Mouse (Mus musculus): ENCODE data around the gene Insig1. TPM values are rescaled to one million over a fixed set of nuclear protein-coding genes. Genes with fewer than 3 reads are reported as not detected.

Insig1 gene
- 21.8 and 25.7 TPM in 2 replicates for polyA plus RNA-seq (2015; fragmentation: Nextera tagmentation; extraction: Ambion mirVana)

DNA sequence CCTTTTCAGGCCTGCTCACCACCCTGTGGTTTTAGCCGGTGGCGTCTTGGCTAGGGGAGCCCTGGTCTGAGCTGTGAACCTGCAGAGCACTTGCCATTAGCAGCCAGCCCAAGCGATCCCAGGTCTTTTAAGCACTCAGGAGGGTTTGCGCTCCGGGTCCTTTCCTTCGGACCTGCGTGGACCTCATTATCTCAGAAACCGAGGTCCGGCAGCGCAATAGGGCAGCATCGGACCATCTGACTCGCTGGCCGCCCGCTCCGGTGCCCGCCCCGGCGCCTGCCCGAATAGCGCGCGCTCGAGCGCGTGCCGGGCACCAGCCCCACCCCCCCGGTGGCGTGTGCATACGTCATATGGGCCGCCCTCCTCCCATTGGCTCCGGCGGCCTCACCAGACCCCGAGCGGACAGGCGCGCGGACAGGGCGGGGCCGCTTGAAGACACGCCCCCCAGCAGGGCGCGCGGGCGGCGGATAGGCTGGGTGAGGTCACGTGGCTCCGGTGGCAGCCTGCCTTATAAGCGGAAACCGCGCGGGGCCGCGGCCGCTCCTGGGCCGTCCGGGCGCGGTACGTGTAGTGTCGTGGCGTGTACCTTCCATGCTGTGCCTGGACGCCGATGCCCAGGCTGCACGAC is at the start of gene Insig1:
TSS of gene Insig1 (plus strand) at position 536 of the 628 bp plus-strand sequence.
- H3K9ac ChIP-seq (ENCODE audit: low read length), result peak within 1 kb of the TSS; percentile 79
- H3K4me2 ChIP-seq (ENCODE audit: low read depth, low read length), result peak within 1 kb of the TSS; percentile 91
- H3K4me3 ChIP-seq (ENCODE audit: low read length), result peak within 1 kb of the TSS; percentile 67
- no peaks in the 10 kb centered on the region for H3K9me3 ChIP-seq (replicated peaks; ENCODE audit: control insufficient read depth, low read length)
- H3K4me1 ChIP-seq (ENCODE audit: control insufficient read depth, insufficient read depth, low read length), result peaks cover 29% of the 10 kb centered on the region
- no peaks in the 10 kb centered on the region for H3K27me3 ChIP-seq (ENCODE audit: control insufficient read depth, insufficient read depth, low read length)
- under 1% methylated on average over 64 of the region's 64 CpGs for whole genome bisulfite sequencing
- H3K36me3 ChIP-seq (ENCODE audit: control insufficient read depth, insufficient read depth), result peaks cover 25% of the 10 kb centered on the region
- H3K27ac ChIP-seq (ENCODE audit: low read length), result peak within 1 kb of the TSS; percentile 93
- ATAC-seq (replicated peaks; ENCODE audit: extremely low read depth, insufficient read depth, low FRiP score), result peak; percentile 96

GRCm38 (mm10) chr5:28023452-28023851 is 47.7 kb upstream of the Insig1 start:
- Histone ChIP-seq H3K4me2 (ENCODE audit: low read depth, low read length) (no peak overlapping the region), H3K36me3 (ENCODE audit: control insufficient read depth, insufficient read depth) (no peaks in the 10 kb centered on the region), H3K9ac (ENCODE audit: low read length) (no peak overlapping the region), H3K27me3 (ENCODE audit: control insufficient read depth, insufficient read depth, low read length) (no peaks in the 10 kb centered on the region), H3K4me3 (ENCODE audit: low read length) (no peak overlapping the region), H3K27ac (ENCODE audit: low read length) (no peak overlapping the region), H3K9me3 (replicated peaks; ENCODE audit: control insufficient read depth, low read length) (no peaks in the 10 kb centered on the region), H3K4me1 (ENCODE audit: control insufficient read depth, insufficient read depth, low read length) (no peaks in the 10 kb centered on the region)
- ATAC-seq (replicated peaks; ENCODE audit: extremely low read depth, insufficient read depth, low FRiP score), result no peak
- WGBS, result 35% methylated on average over 2 of the region's 2 CpGs

- no peak overlapping the region for H3K9ac ChIP-seq (ENCODE audit: low read length)
- H3K4me1 ChIP-seq (ENCODE audit: control insufficient read depth, insufficient read depth, low read length), result peaks cover 2% of the 10 kb centered on the region
- 87% methylated on average over 3 of the region's 3 CpGs for WGBS
- no peak overlapping the region for H3K27ac ChIP-seq (ENCODE audit: low read length)
- no peaks in the 10 kb centered on the region for H3K27me3 ChIP-seq (ENCODE audit: control insufficient read depth, insufficient read depth, low read length)
- no peak overlapping the region for H3K4me2 ChIP-seq (ENCODE audit: low read depth, low read length)
- H3K4me3 ChIP-seq (ENCODE audit: low read length), result no peak overlapping the region
- H3K36me3 ChIP-seq (ENCODE audit: control insufficient read depth, insufficient read depth), result no peaks in the 10 kb centered on the region
- H3K9me3 ChIP-seq (replicated peaks; ENCODE audit: control insufficient read depth, low read length), result no peaks in the 10 kb centered on the region
- no peak for ATAC-seq (replicated peaks; ENCODE audit: extremely low read depth, insufficient read depth, low FRiP score)
Observed at GRCm38 (mm10) chr5:28031577-28032236, 39.5 kb upstream of the Insig1 start.

- no peaks in the 10 kb centered on the region for H3K36me3 ChIP-seq (ENCODE audit: control insufficient read depth, insufficient read depth)
- H3K9me3 ChIP-seq (replicated peaks; ENCODE audit: control insufficient read depth, low read length), result no peaks in the 10 kb centered on the region
- H3K9ac ChIP-seq (ENCODE audit: low read length), result no peak overlapping the region
- no peak overlapping the region for H3K4me3 ChIP-seq (ENCODE audit: low read length)
- H3K27ac ChIP-seq (ENCODE audit: low read length), result no peak overlapping the region
- 79% methylated on average over 10 of the region's 10 CpGs for WGBS
- no peaks in the 10 kb centered on the region for H3K27me3 ChIP-seq (ENCODE audit: control insufficient read depth, insufficient read depth, low read length)
- no peak for ATAC-seq (replicated peaks; ENCODE audit: extremely low read depth, insufficient read depth, low FRiP score)
- H3K4me2 ChIP-seq (ENCODE audit: low read depth, low read length), result no peak overlapping the region
- peaks cover 13% of the 10 kb centered on the region for H3K4me1 ChIP-seq (ENCODE audit: control insufficient read depth, insufficient read depth, low read length)
Observed at GRCm38 (mm10) chr5:28032866-28033265, 38.3 kb upstream of the Insig1 start.

- Histone ChIP-seq H3K9me3 (replicated peaks; ENCODE audit: control insufficient read depth, low read length) (no peaks in the 10 kb centered on the region), H3K27ac (ENCODE audit: low read length) (no peak overlapping the region), H3K4me1 (ENCODE audit: control insufficient read depth, insufficient read depth, low read length) (peaks cover 17% of the 10 kb centered on the region), H3K4me3 (ENCODE audit: low read length) (no peak overlapping the region), H3K9ac (ENCODE audit: low read length) (no peak overlapping the region), H3K36me3 (ENCODE audit: control insufficient read depth, insufficient read depth) (no peaks in the 10 kb centered on the region), H3K27me3 (ENCODE audit: control insufficient read depth, insufficient read depth, low read length) (no peaks in the 10 kb centered on the region), H3K4me2 (ENCODE audit: low read depth, low read length) (no peak overlapping the region)
- WGBS, result 78% methylated on average over 5 of the region's 5 CpGs
- no peak for ATAC-seq (replicated peaks; ENCODE audit: extremely low read depth, insufficient read depth, low FRiP score)
Observed at GRCm38 (mm10) chr5:28033281-28033680, 37.9 kb upstream of the Insig1 start.

DNA sequence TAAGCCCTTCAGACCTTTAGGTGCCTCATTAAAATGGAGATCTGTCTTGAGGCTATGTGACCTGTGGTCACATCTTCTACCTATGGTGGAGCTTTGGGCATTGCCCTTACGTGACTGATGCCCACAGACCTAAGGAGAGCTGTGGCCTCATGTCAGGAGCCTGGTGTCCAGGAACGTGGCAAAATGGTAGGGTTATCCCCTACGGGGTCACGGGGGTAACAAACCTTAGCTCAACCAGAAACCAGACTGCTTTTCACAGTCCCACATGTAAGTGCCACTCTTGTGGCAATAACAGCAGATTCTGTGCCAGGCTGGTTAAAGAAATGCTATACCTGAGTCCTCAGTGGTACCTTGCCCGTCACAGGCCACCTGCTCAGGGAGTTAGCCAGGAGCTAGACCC is 37.3 kb upstream of the Insig1 start:
- H3K4me2 ChIP-seq (ENCODE audit: low read depth, low read length), result no peak overlapping the region
- H3K9ac ChIP-seq (ENCODE audit: low read length), result no peak overlapping the region
- 81% methylated on average over 5 of the region's 5 CpGs for WGBS
- H3K27me3 ChIP-seq (ENCODE audit: control insufficient read depth, insufficient read depth, low read length), result no peaks in the 10 kb centered on the region
- ATAC-seq (replicated peaks; ENCODE audit: extremely low read depth, insufficient read depth, low FRiP score), result no peak
- no peaks in the 10 kb centered on the region for H3K36me3 ChIP-seq (ENCODE audit: control insufficient read depth, insufficient read depth)
- no peak overlapping the region for H3K27ac ChIP-seq (ENCODE audit: low read length)
- H3K9me3 ChIP-seq (replicated peaks; ENCODE audit: control insufficient read depth, low read length), result no peaks in the 10 kb centered on the region
- H3K4me1 ChIP-seq (ENCODE audit: control insufficient read depth, insufficient read depth, low read length), result peaks cover 21% of the 10 kb centered on the region
- H3K4me3 ChIP-seq (ENCODE audit: low read length), result no peak overlapping the region

DNA sequence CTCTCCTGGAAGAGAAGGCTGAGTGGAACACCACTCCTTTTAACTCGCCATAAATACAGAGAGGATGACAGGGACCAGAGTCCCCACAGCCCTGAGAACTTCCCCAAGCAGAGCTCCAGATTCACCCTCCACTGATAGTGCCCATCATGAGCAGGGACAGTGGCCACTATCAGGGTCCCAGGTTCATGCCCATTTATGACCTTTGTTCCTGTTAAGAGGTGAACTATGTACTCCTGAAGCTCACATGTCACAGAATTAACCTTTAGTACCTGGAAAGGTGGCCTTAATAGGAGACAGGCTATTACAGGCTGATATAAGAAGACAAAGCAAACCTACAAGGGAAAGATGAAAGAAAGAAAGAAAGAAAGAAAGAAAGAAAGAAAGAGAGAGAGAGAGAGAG is 35.2 kb upstream of the Insig1 start:
- 86% methylated on average over 1 of the region's 1 CpGs for WGBS
- no peak overlapping the region for H3K9ac ChIP-seq (ENCODE audit: low read length)
- ATAC-seq (replicated peaks; ENCODE audit: extremely low read depth, insufficient read depth, low FRiP score), result no peak

GRCm38 (mm10) chr5:28036518-28036917 is 34.6 kb upstream of the Insig1 start:
- H3K4me1 ChIP-seq (ENCODE audit: control insufficient read depth, insufficient read depth, low read length), result peaks cover 21% of the 10 kb centered on the region
- ATAC-seq (replicated peaks; ENCODE audit: extremely low read depth, insufficient read depth, low FRiP score), result no peak
- no peaks in the 10 kb centered on the region for H3K27me3 ChIP-seq (ENCODE audit: control insufficient read depth, insufficient read depth, low read length)
- H3K4me3 ChIP-seq (ENCODE audit: low read length), result no peak overlapping the region
- H3K9me3 ChIP-seq (replicated peaks; ENCODE audit: control insufficient read depth, low read length), result no peaks in the 10 kb centered on the region
- 84% methylated on average over 1 of the region's 1 CpGs for WGBS
- H3K9ac ChIP-seq (ENCODE audit: low read length), result no peak overlapping the region
- H3K4me2 ChIP-seq (ENCODE audit: low read depth, low read length), result no peak overlapping the region
- no peaks in the 10 kb centered on the region for H3K36me3 ChIP-seq (ENCODE audit: control insufficient read depth, insufficient read depth)
- peak overlapping the region; percentile 80 for H3K27ac ChIP-seq (ENCODE audit: low read length)

More for the DNA sequence above, 35.2 kb upstream of the Insig1 start:
- no peak overlapping the region for H3K27ac ChIP-seq (ENCODE audit: low read length)
- H3K4me1 ChIP-seq (ENCODE audit: control insufficient read depth, insufficient read depth, low read length), result peaks cover 21% of the 10 kb centered on the region
- H3K9me3 ChIP-seq (replicated peaks; ENCODE audit: control insufficient read depth, low read length), result no peaks in the 10 kb centered on the region
- H3K27me3 ChIP-seq (ENCODE audit: control insufficient read depth, insufficient read depth, low read length), result no peaks in the 10 kb centered on the region
- no peak overlapping the region for H3K4me3 ChIP-seq (ENCODE audit: low read length)
- H3K36me3 ChIP-seq (ENCODE audit: control insufficient read depth, insufficient read depth), result no peaks in the 10 kb centered on the region
- no peak overlapping the region for H3K4me2 ChIP-seq (ENCODE audit: low read depth, low read length)

- Histone ChIP-seq H3K4me1 (ENCODE audit: control insufficient read depth, insufficient read depth, low read length) (peaks cover 21% of the 10 kb centered on the region), H3K27ac (ENCODE audit: low read length) (peak overlapping the region; percentile 80), H3K36me3 (ENCODE audit: control insufficient read depth, insufficient read depth) (no peaks in the 10 kb centered on the region), H3K9ac (ENCODE audit: low read length) (no peak overlapping the region), H3K4me3 (ENCODE audit: low read length) (no peak overlapping the region), H3K4me2 (ENCODE audit: low read depth, low read length) (peak overlapping the region; percentile 25), H3K9me3 (replicated peaks; ENCODE audit: control insufficient read depth, low read length) (no peaks in the 10 kb centered on the region), H3K27me3 (ENCODE audit: control insufficient read depth, insufficient read depth, low read length) (no peaks in the 10 kb centered on the region)
- ATAC-seq (replicated peaks; ENCODE audit: extremely low read depth, insufficient read depth, low FRiP score), result peak; percentile 79
- WGBS, result 3% methylated on average over 3 of the region's 3 CpGs
Observed at GRCm38 (mm10) chr5:28037172-28037591, 34.0 kb upstream of the Insig1 start.
